Mouse (Mus musculus) adrenal gland, postnatal 36 days (tissue): ENCODE results near the gene Pigf. TPM values are rescaled to one million over a fixed set of nuclear protein-coding genes. Genes with fewer than 3 reads are reported as not detected.

ENCODE experiments used
- DNase-seq, 2 experiments: peaks; one replicate each; pipeline ENCODE4 v3.0.0; 2021; ENCODE audit warnings: mixed read lengths in 1 of 2
- total RNA-seq, 2 experiments: library from RNA; stranded (reverse); gene quantifications; 2 replicates each; pipeline ENCODE4 v1.2.3; 2021

Gene Pigf
- total RNA-seq, 2 experiments from 2014 or later: 14.5 to 15.9 TPM

DNA sequence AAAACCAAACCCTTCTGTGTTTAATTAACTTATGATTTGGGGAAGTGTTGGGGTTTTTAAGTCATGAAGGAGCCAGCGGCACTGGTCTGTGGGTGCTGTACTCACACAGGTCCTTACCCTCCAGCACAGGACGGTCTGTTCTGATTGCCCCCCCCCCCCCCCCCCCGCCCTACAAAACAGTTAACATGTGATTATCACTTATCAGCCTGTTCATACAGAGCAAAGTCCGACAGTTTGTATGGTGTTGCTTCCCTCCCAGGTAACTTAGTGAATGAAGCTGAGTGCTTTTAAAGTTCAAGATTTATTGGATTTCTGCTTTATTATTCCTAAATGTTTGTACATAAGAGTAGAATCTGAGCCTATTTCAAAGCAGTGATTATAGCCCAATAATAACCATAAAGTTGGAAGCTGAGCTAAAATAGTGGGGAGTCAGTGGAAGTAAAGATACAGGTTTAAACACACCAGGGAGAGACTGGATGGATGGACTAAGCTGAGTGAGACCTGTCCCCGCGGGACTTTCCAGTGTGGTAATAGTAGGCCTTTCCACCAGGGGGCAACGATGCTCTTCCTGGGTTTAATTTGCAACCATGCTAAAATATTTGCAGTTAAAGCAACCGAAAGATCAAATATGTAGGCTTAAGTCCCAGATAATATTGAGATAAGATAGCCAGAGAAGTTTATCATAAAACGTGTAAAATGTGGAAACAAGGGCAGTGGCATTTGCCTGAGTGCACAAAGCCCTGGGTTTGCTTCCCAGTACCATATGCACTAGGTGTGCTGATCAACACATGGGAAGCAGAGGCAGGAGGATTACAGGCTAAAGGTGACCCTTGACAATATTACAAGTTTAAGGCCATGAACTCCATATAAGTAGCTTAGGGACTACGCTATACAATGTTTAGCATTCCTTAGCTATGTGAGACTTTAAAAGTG, 11.2 kb upstream of the Pigf start:
- DNase-seq: peak; percentile 44 to 65

DNA sequence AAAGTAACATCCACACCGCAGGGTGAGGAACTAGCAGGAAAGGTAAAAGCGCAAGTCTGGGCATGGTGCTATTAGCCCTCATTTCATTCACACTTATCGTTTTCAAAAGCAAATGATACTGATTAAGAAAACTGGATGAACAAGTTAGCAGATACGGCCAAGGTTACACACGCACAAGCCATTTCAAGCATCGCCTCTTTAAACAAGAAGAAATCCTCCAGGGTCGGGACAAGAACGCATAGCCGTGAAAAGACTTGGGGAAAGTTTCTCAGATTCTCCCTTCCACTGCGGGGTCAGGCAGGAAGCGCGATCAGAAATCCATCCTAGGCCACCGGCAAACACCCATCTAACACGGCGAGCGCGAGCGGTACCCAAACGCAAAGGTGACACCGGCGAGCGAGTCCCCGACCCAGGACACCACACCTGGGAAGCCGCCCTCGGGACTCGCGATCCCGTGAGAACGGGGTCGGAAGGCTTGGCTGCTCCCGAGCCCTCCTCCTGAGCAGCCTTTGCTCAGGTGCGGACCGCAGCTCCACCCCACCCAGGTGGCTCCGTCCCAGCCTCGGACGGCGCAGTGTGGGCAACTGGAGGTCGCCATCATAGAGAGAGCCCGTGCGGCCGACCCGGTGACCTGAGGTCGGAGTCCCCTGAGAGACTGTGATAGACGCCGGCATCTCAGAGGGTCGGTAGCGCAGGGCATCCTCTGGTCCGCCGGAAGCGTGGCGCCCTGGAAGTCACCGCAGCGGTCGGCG, 539 bp downstream of the Pigf start:
- DNase-seq: peak; percentile 17 to 20

DNA sequence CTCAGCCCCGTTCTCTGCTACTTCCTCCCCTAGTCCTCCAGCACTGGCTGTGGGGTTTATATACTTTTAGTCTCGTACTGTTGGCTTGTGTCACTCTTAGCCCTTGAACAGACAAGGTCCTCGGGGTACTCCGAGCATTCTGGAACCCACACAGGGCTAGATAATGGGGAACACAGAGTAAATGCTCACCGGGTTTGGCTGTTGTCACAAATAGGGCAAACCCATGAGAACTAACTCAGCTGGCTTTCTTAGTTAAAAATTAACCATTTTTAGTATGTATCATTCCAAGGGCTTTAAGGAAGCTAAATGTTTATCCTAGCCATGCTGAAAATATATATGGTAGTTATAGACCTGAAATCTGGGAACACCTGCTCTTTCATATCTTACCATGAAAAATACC, 5.5 kb downstream of the Pigf start:
- DNase-seq: no peak

DNA sequence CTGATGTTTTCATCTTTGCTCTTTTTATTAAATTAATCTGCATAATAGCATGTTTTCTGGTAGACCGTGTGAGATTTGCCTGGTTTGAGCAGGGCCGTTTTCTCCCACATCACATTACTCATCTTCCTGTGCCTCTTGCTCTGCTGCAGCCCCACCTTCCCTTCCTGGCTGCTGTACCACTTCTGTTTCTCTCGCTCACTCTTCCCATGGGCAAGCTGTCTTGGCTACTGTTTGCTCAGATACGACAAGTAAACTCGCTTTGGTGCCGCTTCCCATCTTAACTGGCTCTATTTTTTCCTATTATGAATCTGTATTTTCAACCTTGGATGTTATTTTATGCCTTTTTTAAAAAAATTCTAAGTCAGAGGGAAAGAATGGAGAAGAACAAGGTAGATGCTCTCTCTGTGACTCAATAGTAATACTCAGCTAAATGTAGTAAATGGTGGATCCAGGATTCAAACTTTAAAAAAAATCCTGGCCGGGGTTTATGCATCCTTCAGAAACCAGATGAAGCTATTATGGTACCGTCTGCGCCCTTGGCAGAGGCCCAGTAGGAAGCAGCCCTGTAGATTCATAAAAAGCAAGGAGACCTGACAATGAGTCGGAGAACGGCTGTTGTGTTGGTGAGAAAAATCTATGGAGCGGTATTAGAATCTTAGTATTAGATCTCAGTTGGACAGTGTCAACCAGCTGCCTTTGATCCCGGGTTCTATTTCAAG, 13.7 kb downstream of the Pigf start:
- peak; percentile 28 to 29 for DNase-seq

DNA sequence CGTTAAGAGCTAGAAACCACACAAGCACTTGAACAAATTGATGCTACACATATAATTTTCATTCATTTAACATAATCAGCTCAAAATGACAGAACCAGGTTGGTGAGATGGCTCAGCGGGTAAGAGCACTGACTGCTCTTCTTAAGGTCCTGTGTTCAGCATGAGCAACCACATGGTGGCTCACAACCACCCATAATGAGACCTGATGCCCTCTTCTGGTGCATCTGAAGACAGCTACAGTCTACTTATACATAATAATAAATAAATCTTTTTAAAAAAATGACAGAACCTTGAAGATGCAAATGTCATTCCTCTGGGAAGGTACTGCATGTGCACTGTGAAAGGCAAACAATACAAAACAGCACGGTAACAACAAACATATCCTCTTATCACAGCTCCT, 16.3 kb downstream of the Pigf start:
- no peak for DNase-seq

DNA sequence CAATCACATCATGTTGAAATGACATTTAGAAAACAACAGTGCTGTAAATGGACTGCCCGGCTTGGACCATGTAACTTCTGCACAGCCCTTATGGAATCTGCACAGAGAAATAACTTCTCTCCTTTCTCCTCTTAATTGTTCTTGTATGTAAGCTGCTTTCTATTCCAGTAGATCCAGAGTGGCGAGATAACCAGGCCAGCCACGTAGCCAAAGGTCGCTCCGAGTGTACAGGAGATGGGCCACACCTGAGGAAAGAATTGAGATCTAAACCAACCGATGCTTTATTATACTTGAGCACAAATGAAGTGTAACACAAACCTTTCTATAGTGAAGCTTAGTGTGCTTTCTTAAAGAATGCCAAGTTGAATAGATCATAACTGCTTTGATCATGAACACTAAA, 27.9 kb downstream of the Pigf start:
- no peak for DNase-seq

DNA sequence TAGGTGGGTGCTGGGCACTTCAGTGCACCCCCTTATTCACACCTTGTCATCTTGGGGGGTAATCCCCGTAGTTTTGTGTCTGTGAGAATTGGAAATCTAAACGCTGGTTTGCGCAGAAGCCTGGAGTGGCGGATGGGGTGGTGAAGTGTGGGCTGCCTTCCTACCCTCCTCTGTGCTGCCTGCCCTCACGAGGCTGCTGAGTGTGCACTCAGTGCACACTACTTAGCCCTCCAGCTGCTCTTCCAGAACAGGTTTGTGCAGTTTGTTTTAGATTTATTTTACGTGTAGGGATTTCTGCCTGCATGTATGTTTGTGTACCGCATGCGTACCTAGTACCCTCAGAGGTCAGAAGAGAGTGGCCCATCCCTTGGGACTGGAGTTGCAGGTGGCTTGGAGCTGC, 33.9 kb downstream of the Pigf start:
- no peak for DNase-seq

DNA sequence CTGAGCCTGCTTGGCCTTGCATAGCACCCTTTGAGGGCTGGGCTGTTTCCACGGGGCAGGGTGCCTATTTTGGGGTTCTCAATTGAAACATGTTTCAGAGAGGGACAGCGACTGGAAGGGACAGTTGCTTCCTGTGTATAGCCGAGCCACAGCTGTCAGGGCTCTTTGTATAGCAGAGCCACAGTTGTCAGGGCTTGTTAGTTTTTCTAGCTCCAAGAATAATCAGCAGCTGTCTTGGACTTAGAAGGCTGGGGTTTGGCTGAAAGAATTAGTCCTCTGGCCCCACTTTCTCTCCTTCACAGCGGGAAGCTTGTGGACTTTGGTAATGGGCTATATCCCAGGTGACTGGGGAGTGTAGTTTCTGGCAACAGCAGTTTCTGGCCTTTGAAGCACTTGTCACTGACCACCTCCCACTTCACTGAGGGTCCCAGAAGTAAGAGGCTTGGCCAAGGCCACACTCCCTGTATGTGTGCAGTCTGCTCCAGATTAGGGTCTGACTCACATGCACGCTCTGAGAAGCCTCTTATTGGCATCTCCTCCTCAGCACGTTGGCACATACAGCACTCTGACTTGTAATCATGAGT, 36.5 kb downstream of the Pigf start:
- no peak for DNase-seq

DNA sequence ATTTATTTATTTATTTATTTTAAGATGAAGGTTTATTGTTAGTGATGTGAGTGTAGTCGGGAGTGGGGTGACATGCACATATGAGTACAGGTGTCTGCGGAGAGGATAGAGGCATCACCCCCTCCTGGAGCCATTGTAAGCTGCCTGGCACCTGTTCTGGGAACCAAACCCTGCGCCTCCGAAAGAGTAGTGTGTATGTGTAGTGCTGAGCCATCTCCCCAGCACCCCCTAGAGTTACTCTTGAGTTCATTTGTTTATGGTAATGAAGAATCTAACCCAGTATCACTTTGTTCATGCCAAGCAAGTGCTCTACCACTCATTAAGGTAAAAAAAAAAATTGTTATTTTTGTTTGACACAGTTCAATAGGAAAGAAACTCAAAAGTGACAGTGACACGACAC, 37.0 kb downstream of the Pigf start:
- DNase-seq: no peak

DNA sequence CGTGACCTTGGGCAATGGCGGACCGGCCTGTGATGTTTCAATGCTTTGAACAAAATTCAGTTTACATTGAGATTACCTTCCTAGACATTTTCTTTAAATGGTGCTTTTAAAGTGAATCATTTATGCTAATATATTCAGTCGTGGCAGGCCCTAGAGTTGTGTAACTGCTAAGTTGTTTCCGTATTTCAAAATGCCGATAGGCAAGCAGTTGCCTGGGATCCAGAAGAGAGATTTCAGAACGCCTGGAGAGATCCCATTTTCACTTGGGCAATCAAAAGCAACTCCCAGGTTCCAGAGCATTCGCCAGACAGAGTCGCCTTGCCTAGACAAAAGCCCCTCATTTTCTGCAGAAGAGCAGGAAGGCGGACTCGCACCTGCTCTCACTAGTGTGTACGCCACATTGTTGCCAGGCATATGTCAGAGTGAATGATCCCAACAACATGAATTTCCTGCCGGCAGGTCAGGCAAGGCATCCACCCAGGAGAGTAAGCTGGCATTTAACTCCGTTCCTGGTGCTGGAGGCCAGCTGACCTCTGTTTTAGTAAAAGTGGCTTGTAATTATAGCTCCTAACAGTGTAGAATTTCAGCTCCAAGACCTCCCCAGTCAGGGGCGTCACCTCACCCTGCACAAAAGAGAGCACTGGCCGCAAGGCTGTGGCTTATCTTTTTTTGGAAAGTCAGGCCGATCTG, 38.6 kb downstream of the Pigf start:
- DNase-seq: no peak

DNA sequence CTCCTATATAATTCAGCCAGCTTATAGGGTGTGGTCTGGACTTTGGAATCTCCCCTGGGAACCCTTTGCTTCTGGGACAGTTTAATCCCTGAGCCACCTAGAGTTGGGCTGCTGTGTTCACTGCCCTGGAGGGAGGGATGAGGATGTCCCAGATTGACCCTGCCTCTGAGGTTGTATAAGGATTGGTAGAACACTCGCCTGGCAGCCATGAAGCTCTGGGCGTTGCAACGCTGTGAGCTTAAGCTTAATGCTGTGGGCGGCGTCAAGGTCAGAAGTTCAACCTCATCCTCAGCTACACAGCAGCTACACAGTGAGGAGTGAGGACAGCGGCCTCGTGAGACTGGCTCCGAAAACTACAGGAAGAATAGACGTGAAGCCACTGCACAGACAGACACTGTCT, 42.7 kb downstream of the Pigf start:
- no peak for DNase-seq

DNA sequence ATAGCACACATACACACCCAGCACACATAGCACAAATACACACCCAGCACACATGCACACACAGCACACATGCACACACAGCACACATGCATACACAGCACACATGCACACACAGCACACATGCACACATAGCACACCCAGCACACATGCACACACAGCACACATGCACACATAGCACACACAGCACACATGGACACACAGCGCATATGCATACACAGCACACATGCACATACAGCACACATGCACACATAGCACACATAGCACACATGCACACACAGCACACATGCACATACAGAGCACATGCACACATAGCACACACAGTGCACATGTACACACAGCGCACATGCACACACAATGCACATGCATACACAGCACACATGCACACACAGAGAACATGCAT, 43.5 kb downstream of the Pigf start:
- DNase-seq: no peak

DNA sequence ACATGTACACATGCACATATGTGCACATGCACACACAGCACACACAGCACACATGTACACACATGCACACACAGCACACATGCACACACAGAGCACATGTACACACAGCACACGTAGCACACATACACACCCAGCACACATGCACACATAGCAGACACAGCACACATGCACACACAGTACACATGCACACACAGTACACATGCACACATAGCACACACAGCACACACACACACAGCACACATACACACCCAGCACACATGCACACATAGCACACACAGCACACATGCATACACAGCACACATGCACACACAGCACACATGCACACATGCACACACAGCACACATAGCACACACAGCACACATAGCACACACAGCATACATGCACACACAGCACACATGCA, 44.0 kb downstream of the Pigf start:
- DNase-seq: no peak

DNA sequence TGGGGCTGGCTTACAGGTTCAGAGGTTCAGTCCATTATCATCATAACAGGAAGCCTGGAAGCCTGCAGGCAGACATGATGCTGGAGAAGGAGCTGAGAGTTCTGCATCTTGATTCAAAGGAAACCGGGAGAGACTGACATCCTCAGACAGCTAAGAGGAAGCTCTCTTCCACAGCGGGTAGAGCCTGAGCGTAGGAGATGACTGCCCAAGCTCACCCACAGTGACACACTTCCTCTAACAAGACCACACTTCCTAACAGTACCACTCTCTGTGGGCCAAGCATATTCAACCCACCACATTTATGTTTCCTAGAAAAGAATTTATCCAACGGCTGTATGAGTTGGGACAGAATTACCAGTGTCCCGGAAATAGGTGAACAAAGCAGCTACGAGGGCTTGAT, 46.7 kb downstream of the Pigf start:
- DNase-seq: no peak

DNA sequence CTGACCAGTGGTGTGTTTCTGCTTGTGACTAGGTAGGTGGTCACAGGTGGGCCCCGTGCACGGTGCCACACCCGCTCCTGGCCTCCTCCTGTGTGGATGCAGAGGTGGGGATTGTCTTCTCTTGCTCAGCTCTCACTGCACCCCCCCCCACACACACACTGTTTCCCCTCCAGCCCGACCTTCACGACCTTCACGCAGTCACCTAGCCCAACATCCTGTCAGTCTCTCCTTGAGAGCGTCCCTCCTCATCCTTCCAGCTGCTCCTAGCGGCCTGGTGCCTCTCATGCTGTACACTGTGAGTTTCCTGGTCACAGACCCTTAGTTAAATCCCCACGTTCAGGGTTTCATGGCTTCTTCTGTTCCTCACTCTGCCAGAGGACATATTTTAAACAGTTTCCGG, 48.8 kb downstream of the Pigf start:
- no peak for DNase-seq

DNA sequence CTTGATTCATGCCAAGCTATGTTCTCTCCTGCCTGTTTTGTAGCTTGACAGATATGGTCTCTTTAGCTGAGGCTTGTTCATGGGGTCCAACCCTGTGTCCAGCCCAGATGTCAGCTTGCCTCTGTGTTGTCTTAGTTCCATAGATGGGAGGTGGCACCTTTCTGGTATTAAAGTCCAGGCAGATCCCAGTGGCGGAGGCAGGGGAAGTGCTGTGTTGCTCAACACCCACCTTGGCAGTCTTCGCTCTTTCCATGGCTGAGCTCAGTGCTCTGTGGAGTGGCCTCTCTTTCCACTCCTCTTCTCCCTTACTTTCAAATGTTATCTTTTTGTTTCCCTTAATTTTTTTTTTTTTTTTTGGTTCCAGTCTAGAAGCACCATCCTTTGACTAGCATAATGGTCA, 52.1 kb downstream of the Pigf start:
- DNase-seq: no peak

DNA sequence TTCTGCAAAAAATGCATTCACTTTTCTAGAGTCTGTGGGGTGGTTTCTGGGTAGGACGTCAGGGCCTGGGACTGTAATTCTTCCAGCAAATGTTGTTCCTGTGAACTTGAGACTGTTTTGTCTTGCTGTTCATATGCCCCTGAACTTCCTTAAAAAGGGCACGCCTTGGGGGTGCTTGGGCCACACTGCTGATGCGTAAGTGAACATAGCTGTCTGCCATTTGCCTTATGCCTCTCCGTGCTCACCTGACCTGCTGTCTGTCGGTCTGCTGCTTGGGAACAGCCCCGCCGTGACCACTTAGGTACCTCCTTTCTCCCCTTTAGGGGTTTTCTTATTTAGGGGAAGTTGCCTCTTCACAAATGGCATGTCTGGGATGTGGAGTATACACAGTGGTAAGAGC, 53.3 kb downstream of the Pigf start:
- DNase-seq: no peak

DNA sequence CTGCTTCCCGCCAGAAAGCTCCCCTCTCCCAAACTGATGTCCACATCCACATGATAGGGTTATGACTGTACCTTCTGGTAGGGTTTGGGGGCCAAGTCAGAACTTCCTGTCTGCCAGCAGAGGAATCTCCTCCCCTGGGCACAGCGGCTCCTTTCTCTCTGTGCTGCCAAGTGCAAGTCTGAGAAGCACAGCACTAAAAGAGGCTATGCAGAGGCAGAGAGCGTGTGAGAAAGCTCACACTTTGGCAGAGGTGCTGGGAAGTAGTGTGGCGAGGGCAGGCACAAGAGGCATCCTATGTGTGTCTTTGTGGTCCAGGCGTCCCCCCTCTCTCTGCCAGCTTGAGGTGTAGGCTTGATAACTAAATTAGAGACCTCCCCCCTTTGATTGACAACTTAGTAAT, 54.2 kb downstream of the Pigf start:
- DNase-seq: no peak

DNA sequence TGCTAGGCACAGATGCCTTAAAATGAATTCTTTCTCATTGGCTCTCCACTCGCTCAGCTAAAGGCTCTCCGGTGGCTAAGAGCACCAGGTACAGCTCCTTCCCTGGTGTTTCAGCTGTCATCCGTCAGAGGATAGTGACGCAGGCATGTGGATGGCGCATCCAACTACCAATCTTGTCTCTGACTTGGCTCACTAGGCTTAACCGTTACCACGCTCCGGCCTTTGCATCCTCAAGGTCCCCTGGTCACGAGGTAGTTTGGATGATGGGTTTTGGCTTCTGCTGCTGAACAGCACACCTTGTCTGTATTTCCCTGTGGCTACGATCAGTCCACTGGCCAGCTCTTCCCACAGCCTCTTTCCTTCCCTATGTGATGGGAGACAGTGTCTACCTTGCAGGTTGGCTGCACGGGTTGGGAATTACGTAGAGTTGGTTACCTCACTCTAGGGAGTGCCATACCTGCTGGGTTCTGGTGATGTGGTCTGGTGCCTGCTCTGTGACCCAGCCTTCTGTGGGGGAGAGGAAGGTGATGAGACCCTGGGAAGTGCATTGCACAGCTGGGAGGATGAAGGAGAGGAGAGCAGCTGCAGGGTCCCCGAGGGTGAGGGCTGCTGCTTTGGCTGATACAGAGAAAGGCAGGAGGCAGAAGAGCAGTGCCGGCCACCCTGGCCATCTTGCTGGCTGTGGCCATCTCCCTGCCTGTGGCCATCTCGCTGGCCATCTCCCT, 55.0 kb downstream of the Pigf start:
- DNase-seq: no peak

DNA sequence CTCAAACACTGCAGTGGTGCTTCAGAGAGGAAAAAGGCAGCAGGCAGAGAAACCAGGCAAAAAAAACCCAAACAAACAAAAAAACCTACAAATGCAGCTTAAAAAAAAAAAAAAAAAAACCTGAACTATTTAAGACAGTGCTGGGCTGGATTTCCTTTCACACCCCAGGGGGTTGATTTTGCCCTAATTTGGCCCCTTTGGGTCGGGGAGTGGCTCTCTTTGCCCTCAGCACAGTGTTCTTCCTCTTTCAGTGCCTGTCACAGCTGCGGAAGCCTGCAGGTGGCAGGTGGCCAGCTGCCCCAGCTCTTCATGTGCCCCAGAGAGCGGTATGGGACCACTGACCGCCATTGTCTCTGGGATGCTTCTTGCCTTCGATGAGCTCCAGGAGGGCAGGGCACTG, 55.6 kb downstream of the Pigf start:
- no peak for DNase-seq

DNA sequence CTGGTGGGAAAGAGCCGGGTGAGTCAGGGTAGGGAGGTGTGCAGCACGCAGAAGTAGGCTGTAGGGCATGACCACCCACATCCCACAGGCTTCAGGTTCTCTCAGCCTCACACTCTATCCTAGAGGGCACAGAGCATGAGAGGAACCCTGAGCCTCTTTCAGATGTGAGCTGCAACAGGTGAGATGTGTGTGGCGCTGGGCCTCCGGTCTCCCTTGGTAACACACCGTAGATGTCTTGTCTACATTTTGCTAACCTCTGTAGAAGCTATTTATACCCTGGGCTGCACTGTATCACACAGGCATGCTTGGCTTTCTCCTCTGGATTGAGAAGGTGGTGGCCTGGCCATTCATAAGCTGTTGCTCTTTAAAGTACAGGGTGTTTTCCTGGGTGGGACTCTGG, 56.6 kb downstream of the Pigf start:
- DNase-seq: no peak
